Mouse (Mus musculus) bone marrow, adult 2 months (tissue): Measurements from ENCODE around the gene Clpx. TPM values are rescaled to one million over a fixed set of nuclear protein-coding genes. Genes with fewer than 3 reads are reported as not detected.
A peak's percentile ranks its signal among the peaks of the same experiment; 100 is the strongest.

Experiments used
- H3K27ac ChIP-seq: fragments of 200-500 bp; 2 replicates; pipeline ENCODE4 v1.5.1; 2012; ENCODE audit warnings: low read depth, mild to moderate bottlenecking, control low read depth, inconsistent platforms, low read length; ENCODE audit not compliant: control insufficient read depth, poor library complexity, insufficient read depth
- H3K4me1 ChIP-seq: fragments of 200-500 bp; 2 replicates; pipeline ENCODE4 v1.6.1; 2011; ENCODE audit warnings: low read length; ENCODE audit not compliant: control insufficient read depth, insufficient read depth
- H3K4me3 ChIP-seq: fragments of 200-500 bp; replicated peaks from 2 replicates; pipeline ENCODE3; 2011; ENCODE audit warnings: mild to moderate bottlenecking, low read depth, low read length, control low read depth; ENCODE audit not compliant: control insufficient read depth
- CTCF ChIP-seq: fragments of 200-500 bp; IDR thresholded peaks from 2 replicates; pipeline ENCODE4 v1.5.1; 2011; ENCODE audit warnings: low read length, control low read depth; ENCODE audit not compliant: control insufficient read depth, insufficient read depth
- POLR2A ChIP-seq: fragments of 200-500 bp; IDR thresholded peaks from 2 replicates; pipeline ENCODE4 v1.6.1; 2011; ENCODE audit warnings: low read depth, mild to moderate bottlenecking, control low read depth, low read length, borderline replicate concordance; ENCODE audit not compliant: control insufficient read depth
- WGBS: fragments of 180-500 bp; shearing (Covaris S2); methylation state at CpG from one replicate; pipeline ENCODE4 v1.1.7; 2018; 5-methylcytosine and 5-hydroxymethylcytosine counted together
- polyA plus RNA-seq: library from polyadenylated mRNA; stranded (reverse); fragments of >200 nt; gene quantifications from 2 replicates; pipeline ENCODE4 v1.2.4, GENCODE M21; 2011; ENCODE audit warnings: low replicate concordance; ENCODE audit not compliant: missing spikeins, insufficient read depth, insufficient read length

Gene Clpx
- 7.3 and 19.9 TPM in 2 replicates for polyA plus RNA-seq

- WGBS: under 1% methylated on average over 71 of the region's 71 CpGs
- TF ChIP-seq POLR2A (peak; percentile 90), CTCF (no peak)
- no peaks in the 10 kb centered on the region for H3K4me1 ChIP-seq
- peak within 1 kb of the TSS; percentile 66 for H3K27ac ChIP-seq
- H3K4me3 ChIP-seq: peak within 1 kb of the TSS; percentile 95
Observed at GRCm38 (mm10) chr9:65293973-65294715, at the start of gene Clpx. Gene Clpx (plus strand): TSS chr9:65294260.

- Histone ChIP-seq H3K4me3 (no peak overlapping the region), H3K27ac (no peak overlapping the region), H3K4me1 (no peaks in the 10 kb centered on the region)
- 70% methylated on average over 16 of the region's 16 CpGs for WGBS
- TF ChIP-seq POLR2A: no peak
- TF ChIP-seq CTCF: no peak
Observed at GRCm38 (mm10) chr9:65247502-65248376, 46.3 kb upstream of the Clpx start.

- no peaks in the 10 kb centered on the region for H3K4me1 ChIP-seq
- H3K4me3 ChIP-seq: no peak overlapping the region
- H3K27ac ChIP-seq: no peak overlapping the region
- 73% methylated on average over 5 of the region's 5 CpGs for WGBS
- no peak for TF ChIP-seq CTCF
- TF ChIP-seq POLR2A: no peak
Observed at GRCm38 (mm10) chr9:65248377-65248690, 45.7 kb upstream of the Clpx start.

GRCm38 (mm10) chr9:65252026-65252425 lies 42.0 kb upstream of the Clpx start:
- WGBS: 82% methylated on average over 3 of the region's 3 CpGs
- no peak overlapping the region for H3K4me3 ChIP-seq

GRCm38 (mm10) chr9:65255906-65256600 lies 38.0 kb upstream of the Clpx start:
- no peak overlapping the region for H3K4me3 ChIP-seq
- WGBS: 80% methylated on average over 11 of the region's 11 CpGs
- no peak for TF ChIP-seq CTCF
- TF ChIP-seq POLR2A: no peak
- no peaks in the 10 kb centered on the region for H3K4me1 ChIP-seq
- no peak overlapping the region for H3K27ac ChIP-seq

More at GRCm38 (mm10) chr9:65252026-65252425, 42.0 kb upstream of the Clpx start:
- H3K27ac ChIP-seq: no peak overlapping the region
- TF ChIP-seq CTCF (no peak), POLR2A (no peak)
- H3K4me1 ChIP-seq: no peaks in the 10 kb centered on the region

GRCm38 (mm10) chr9:65257218-65257910 lies 36.7 kb upstream of the Clpx start:
- no peak for TF ChIP-seq POLR2A
- no peak for TF ChIP-seq CTCF
- Histone ChIP-seq H3K4me3 (no peak overlapping the region), H3K4me1 (no peaks in the 10 kb centered on the region), H3K27ac (no peak overlapping the region)
- 71% methylated on average over 9 of the region's 9 CpGs for WGBS

GRCm38 (mm10) chr9:65259366-65259765 lies 34.7 kb upstream of the Clpx start:
- H3K4me1 ChIP-seq: no peaks in the 10 kb centered on the region
- WGBS: 79% methylated on average over 7 of the region's 7 CpGs
- no peak overlapping the region for H3K4me3 ChIP-seq
- no peak overlapping the region for H3K27ac ChIP-seq
- TF ChIP-seq CTCF: no peak
- TF ChIP-seq POLR2A: no peak
